Mouse (Mus musculus) layer of hippocampus, adult 9-11 months (tissue): ENCODE data around the gene Gp5.
"Not testable (repeated sequence)": the region's sequence is repeated elsewhere in the genome, so short reads cannot be mapped to it uniquely, and the experiment has no call there.

Source experiments
- DNase-seq: peaks from one replicate; pipeline ENCODE4 v3.0.0; 2022

Gene Gp5

GRCm38 (mm10) chr16:30310647-30311046 lies at the start of gene Gp5:
TSS of gene Gp5 (minus strand) at chr16:30310779.
- no peak for DNase-seq

GRCm38 (mm10) chr16:30353489-30353888 lies 42.9 kb upstream of the Gp5 start:
- DNase-seq, result not testable (repeated sequence)

DNA sequence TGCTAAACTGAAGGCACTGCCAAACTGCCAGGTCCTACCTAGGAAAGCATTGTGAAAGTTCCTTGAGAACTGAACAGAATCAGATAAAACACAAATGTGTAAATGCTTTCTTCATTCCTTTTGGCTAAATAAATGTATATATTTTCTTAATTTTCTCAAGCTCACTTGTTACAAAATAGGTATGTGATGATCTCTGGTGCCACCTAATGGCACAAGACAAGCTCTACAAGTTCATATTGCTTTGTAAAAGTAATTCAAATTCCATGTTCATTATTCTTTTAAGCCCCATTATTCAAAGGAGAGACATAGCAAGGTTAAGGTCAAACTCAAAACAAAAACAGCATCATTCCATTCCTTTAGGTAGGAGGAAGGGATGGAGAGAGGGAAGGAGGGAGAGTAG lies 3.7 kb upstream of the Gp5 start:
- no peak for DNase-seq

DNA sequence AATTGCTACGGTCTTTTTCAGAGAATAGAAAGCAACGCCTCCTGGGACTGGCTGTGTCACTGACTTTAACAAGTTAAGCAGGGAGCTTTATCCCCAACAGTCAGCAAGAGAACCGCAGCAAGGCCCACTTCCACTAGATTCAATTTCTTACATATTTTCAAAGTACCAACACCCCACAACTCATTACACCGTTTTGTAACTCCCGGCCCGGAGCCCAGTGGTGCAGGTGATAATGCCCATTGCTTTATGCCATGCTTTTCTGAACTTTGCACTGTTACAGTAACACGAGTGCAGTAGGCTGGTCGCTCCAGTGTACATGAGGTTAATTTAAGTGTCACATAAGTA lies 436 bp downstream of the Gp5 start:
- DNase-seq, result no peak

GRCm38 (mm10) chr16:30309395-30310170 lies 996 bp downstream of the Gp5 start:
- no peak for DNase-seq

DNA sequence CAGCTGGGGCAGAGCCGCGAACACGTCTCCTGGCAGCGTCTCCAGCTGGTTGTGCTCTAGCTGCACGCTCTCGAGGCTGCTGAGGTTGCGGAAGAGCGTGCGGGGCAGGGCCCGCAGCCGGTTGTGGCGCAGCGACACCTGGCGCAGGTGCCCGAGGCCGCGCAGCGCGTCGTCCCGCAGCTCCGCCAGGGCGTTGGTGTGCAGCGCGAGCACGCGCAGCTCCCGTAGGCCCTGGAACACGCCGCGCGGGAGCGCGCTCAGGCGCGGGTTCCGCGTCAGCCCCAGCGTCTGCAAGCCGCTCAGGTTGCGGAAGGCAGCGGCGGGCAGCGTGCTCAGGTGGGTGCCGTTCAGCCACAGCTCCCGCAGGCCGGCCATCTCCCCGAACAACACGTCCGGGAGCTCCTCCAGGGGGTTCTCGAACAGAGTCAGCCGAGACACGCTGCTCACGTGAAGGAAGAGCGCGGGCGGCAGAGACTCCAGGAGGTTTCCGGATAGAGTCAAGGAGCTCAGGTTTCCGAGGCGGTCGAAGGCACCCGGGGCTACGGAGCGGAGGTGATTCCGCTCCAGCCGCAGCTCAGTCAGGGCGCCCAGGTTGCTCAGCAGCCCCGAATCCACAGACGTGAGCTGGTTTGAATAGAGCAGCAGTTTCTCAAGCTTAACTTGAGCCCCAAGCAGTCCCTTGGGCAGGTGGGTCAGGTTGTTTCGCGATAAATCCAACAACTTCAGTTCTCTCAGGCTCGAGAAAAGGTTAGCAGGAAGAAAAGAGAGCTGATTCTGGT lies 1.8 kb downstream of the Gp5 start:
- DNase-seq, result peak; percentile 54

- no peak for DNase-seq
These were observed 2.5 kb downstream of the Gp5 start for GRCm38 (mm10) chr16:30307961-30308615.

DNA sequence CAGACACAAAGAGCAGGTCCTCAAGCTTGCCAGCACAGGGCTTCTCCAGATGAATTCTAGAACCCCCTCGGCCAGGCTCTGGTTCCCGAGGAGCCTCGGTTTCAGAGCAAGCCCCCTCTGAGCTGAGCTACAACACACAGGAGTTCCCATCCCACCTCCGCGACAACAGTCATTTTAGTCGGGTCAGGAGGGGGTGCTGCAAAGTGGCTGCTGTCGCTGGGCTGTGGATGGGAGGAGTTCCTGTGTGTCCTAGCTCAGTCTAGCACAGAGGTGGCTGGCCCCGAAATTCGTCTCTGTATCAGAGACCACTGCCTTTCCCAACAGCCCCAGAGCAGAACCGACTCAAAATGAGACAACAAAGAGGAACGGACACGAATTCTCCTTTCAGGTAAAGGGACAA lies 3.3 kb downstream of the Gp5 start:
- DNase-seq, result no peak

GRCm38 (mm10) chr16:30306102-30306501 lies 4.5 kb downstream of the Gp5 start:
- no peak for DNase-seq

DNA sequence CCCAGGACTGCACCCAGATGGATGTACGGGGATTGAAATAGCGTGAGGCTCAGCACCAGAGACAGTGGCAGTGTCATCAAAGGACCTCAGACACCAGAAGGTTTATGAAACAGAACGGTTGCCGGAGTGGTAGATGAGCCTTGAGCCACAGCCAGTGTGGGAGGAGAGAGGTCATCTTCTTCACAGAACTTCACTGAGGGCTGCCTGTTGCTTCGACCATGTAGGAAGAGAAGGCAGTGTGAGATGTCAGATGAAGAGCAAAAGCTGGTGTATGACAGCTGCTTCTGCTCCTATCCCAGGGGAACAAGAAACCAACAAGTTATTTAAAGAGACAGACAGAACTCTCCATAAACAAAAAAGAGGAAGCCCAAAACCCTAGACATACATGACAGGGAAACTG lies 6.3 kb downstream of the Gp5 start:
- no peak for DNase-seq

DNA sequence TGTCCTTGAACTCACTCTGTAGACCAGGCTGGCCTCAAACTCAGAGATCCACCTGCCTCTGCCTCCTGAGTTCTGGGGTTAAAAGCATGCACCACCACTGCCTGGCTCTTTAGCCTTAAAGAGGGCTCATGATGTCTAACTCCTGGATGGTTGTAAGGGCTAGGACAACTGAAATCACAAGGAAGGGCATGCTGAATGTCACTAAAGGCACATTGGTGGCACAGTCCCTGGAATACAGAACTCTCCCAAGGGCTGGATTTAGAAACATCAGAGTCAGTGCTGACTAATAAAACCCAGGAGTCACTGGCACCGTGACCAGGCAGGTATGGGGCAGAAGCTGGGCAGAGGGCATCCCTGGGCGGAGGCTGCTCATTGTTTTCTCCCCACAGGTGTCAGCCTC lies 7.2 kb downstream of the Gp5 start:
- DNase-seq, result no peak

- no peak for DNase-seq
These were observed 7.9 kb downstream of the Gp5 start for GRCm38 (mm10) chr16:30302686-30303085.

DNA sequence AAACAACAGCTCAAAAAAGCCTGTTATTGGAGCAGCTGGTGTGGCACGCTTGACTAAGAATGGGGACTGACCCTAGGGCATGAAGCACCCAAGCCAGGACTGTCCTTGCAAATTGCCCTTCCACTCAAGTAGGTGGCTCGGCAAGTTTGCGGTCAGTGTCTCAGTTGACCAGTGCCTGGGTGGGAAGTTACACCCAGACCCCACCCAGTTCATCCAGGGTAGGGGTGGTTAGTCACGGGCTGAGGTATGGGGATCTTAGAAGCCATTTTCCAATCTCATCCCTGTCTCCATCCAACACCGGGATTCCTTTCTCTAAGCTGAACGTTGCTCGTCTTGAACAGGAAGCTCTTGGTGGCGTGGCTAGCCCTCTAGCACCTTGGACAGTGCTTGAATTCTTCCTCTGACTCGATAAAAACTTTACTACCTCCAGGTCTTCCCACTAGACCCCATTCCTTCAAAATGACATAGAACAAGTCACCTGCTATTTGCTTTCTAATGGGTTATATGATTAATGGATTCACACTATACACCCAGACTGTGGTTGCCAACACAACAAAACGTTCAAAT lies 10.8 kb downstream of the Gp5 start:
- no peak for DNase-seq

GRCm38 (mm10) chr16:30297450-30297849 lies 13.1 kb downstream of the Gp5 start:
- no peak for DNase-seq

GRCm38 (mm10) chr16:30296601-30297275 lies 13.8 kb downstream of the Gp5 start:
- no peak for DNase-seq

DNA sequence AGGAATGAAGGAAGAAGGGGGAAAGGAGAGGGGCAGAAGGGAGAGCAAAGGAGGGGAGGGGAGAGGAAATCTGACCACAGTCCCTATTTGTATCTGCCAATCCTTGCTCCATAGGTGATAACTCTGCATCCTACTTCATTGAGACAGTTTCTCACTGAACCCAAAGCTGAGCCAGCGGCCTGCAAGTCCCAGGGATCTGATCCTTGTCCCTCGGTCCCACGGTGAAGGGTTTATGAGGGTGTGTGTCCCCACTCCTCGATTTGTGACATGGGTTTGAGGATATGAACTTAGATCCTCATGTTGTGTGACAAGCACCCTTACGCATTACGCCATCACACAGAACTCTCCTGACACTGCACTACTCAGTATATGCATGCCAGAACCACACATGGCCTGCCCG lies 15.5 kb downstream of the Gp5 start:
- DNase-seq, result no peak

DNA sequence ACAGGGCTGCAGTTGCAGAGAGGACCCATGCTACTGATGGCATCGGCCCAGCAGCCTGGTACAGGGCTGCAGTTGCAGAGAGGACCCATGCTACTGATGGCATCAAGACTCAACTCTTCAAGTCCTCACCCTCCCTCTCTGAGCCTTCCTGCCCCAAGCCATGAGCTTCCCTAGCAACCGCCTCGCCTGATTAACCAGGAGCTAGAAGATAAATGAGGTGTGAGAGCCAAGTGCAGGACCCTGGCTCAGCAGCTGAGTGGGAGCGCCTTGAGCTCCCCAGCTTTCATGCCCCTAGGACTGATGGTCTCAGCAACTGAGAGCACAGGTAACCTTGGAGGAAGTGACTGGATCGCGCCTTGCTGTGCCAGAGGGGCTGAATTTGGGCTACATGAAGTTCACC lies 20.1 kb downstream of the Gp5 start:
- DNase-seq, result no peak

GRCm38 (mm10) chr16:30285701-30286100 lies 24.9 kb downstream of the Gp5 start:
- DNase-seq, result no peak

DNA sequence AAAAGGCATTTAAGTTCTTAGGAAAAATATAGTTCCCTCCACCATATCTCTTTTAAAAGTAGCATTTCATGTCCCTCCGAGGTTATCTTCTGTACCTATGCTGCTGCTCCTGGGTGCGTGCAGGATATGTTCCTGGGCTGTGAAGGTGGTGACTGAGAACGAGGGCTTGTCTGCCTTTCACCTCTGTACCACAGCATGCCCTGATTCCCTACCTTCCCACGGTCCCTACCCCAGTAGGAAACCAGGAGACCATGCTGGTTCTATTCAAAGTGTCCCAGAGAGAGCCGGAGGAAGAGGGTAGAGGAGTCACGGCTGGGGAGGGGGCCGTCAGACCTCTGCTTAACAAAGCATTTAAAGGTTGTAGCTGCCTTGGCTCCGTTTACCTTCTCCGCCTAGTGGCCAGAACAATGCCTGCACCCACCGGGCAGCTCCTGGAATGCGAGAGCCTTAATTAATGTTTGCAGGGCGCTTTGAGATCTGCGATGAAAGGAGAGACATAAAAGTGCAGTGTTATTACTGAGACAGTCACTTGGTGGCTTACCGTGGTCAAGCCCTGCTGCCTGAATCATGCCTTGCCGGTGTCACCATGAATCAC lies 26.7 kb downstream of the Gp5 start:
- no peak for DNase-seq

GRCm38 (mm10) chr16:30282844-30283495 lies 27.6 kb downstream of the Gp5 start, which contains the start of gene Lrrc15:
TSS of gene Lrrc15 (minus strand) at chr16:30283256.
- DNase-seq, result no peak

DNA sequence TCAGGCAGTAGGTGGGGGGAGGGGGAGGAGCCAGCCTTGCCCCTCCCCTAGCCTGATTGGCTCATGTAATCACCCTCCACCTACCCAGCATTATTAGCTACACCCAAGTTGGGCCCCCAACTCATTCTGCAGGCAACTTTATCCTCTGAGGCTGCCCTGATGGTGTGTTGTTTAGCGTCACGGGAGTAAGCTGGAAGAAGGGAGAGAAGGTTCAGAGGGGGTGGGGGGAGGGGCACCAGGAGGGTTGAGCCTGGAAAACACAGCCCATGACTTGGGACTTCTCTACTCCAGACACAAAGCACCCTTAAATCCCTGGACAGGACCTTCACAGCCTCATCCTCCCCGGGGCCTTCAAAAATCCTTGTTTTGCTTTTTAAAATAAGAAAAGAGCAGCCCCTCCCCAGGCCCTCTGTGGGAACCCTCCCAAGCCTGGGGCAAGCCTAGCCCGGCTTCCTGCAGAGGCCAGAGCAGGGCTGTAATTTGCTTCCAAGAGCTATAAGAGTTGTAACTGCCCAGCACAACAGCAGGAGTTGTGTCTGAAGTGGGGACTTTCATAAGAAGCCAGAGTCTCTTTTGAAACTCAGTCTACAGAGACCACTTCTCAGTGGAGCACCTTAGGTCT lies 29.8 kb downstream of the Gp5 start:
- DNase-seq, result no peak

DNA sequence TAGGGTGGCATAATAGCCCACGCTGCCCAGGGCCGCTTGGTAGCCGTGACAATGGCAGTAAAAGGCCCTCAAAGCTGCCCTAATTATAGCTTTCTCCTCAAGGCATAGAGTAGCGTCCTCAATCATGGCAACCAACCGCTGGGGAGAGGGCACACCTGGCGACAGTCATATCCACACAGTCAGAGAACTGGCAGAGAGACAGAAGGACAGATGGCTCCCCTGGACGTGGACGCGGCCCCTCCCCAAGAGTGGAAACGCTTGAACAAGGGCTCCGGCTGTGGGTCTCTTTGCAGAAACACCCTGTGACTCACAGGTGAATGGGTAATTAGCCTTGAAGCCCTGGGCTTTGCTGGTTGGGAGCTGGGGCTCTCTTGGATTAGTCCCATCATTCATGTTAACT lies 32.2 kb downstream of the Gp5 start:
- no peak for DNase-seq
